Mouse (Mus musculus) mesoderm, embryonic 11.5 days (tissue): ENCODE measurements at regions not wholly inside any gene's neighbourhood (a gene's known extent, or its start where the extent isn't known, plus 50 kb on each side); places are given as distances from the start of the nearest gene placed in this dataset.
A peak's percentile ranks its signal among the peaks of the same experiment; 100 is the strongest.

Source experiments
- DNase-seq: peaks from one replicate; pipeline ENCODE4 v3.0.0-alpha.2; 2012; ENCODE audit warnings: low read depth, low spot score

DNA sequence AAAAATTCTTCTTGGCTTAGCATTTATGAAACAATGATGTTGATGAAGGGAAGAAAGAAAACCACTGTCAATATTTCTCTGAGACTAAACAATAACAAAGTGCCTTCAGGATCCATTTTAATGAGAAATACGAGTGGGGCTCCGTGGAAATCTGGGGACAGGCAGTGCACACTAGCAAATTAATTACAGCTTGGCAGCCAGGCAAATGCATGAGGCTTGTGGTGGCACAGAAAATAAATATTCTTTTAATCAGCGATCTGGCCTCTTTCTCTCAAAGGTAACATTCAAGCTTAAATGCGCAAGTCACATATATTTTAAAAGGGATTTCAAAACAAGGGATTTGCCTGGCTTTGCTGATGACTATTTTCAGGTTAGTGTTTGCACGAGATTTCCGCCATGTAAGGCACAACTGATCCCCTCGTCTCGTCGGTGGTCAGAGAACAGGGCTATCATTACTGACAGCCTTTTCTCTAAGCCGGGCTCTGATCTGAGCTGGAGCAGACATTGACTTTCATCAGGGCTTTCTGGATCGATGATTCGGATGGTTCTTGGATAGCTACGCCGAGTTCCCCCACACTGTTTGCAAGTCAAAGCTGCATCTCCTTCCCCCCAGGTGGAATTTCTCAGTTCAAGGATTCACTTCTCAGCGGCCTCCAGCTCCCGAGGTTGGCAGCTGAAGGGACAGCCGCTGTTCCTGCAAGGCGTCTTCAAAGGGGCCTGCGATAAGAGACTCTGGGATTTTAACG lies 109.1 kb upstream of the Ptbp2 start:
- DNase-seq: peak; percentile 16

DNA sequence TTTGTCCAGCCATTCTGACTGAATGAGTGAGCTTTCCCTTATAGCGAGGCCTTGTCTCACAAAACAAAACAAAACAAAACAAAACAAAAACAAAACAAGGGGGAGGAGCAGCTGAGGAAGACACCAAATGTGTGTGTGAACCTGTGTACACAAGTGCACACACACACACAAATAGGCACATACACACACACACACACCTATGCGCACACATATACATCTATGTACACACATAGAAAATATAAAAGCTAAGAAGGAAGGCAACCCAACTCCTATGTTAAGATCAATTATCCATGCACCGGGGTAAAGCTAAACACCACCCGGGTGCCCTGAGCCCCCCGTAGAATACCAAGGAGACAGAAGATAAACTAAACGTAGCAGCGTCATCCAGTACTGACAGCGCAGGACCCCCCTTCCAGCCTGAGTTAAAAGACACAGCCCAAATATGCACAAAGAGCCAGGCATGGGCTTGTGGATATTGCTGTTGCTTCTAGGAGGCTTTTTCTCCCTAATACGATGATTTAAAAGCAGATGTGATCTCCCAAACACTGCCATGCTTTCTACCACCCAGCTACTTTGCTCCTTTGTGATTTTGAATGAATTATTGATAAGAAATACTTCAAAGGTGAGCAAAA lies 108.4 kb upstream of the Ptbp2 start:
- no peak for DNase-seq

DNA sequence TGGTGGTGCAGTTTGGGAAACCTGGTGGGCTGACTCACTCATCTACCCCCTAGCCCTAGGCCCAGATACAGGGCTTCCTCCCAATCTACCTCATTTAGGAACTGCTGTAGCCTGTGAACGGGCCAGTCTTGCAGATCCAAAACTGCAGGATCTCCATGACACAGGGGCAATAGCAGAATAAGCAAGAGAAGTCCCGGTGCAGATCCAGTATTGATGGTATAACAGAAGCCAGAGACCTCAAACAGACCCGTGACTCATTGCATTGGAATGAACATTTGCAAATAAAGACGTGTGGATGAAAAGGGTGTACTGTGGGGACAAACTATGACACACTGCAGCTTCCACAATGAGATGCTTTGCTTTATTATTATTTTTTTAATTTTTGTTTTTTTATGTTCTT lies 106.6 kb upstream of the Ptbp2 start:
- DNase-seq: no peak

DNA sequence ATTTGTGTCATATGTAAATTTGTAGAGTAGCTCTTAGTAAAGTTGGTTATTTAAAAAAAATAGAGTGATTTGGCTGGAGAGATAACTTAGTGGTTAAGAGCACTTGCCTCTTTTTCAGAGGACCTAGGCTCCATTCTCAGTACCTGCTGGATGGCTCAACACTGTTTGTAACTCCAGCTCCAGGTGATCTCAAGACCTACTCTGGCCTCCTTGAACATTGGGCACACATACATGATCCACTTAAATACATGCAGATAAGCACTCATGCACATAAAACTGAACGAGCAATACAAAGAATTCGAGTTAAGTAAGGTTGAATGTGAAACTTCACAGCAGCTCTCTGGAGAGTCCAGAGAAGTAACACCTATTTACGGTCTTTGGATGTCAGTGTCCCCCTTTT lies 104.2 kb upstream of the Ptbp2 start:
- DNase-seq: no peak

DNA sequence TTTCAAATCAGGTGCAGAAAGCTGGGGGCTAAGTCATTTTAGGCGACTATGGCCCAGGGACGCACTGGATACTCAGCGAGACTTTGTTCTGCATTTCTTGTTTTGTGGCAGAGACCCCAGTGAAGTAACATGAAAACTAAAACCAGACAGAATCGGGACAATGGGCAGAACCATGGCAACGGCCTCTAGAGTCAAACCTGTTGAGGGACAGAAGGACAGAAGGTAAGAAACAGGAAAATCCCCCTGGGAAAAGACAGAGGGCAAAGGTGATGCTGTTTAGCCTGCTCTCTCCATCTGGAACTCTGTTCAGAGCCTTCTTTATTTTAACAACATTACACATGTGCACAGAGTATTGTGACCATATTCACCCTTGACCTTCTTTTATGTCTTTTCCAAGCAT lies 92.1 kb upstream of the Ptbp2 start:
- DNase-seq: peak; percentile 35

DNA sequence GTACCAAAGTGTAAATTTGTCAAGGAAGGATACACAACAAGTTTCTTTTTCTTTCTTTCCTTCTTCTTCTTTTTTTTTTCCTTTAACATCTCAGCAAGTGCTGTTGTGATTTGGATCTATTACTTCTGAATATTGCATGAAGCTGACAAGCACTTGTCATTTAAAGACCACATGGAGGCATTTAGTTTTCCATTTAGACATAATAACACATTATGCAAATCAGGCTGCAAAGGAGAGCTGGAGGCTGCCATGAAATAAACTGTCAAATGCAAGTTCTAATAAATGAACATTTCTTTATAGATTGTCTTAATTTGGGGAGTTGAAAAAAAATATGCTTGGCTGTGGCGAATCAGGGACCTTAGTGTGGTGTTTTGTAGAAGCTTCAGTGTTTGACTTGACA lies 90.8 kb upstream of the Ptbp2 start:
- no peak for DNase-seq

DNA sequence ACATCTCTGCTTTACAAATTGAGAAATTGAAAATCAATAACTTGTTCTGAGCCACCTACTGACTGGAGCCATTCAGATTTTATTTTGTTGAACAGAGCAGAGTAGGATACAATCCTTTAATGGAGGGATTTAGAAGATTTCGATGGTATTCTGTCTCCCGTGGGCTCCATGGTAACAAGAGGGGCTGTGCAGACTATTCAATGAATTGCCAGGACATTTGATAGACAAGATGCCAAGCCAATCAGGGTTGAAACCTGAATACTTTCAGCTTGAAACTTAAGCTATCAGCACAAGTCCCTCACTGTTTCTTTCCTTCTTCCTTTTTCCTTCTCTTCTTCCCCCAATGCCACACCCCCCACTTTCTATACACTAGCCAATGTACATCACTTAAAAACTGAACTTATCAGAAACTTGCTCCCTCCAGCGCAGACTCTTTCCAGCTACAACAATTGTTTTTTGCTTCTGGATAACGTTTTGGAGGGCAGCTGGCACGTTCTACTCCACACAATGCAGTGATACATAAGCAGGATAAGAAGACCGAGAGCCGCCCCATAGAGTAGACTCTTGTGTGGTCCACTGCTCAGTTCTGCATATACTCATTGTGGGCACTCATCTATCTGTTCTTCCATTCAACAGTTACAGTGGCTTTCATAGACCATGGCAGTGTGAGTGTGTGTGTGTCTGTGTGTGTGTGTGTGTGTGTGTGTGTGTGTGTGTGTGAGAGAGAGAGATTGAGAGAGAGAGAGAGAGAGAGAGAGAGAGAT lies 78.1 kb upstream of the Ptbp2 start:
- no peak for DNase-seq
